Mouse (Mus musculus): ENCODE results near the gene Cntnap5c.

DNA sequence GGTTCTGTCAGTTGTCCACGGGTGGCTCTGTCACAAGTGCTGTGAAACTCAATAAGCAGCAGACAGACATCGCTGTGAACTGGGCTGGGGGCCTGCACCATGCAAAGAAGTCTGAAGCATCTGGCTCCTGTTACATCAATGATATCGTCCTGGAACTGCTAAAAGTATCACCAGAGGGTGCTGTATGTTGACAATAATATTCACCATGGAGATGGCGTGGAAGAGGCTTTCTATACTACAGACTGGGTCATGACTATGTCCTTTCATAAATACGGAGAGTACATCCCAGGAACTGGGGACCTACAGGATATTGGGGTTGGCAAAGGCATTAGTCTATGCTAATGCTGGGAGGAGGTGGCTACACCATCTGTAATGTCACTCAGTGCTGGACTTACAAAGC, 27.3 kb upstream of the Cntnap5c start, which contains the start of gene Gm21834:
- no peak for TF ChIP-seq CTCF (IDR thresholded peaks at IDR 0.05; ENCODE audit: control insufficient read depth, insufficient read depth, insufficient read length)
- TF ChIP-seq MYOD1 (IDR thresholded peaks at IDR 0.05; ENCODE audit: control insufficient read depth, insufficient read length, low read depth), result no peak
- no peak for TF ChIP-seq USF1 (IDR thresholded peaks at IDR 0.05; ENCODE audit: low read depth)
- TF ChIP-seq MAX (IDR thresholded peaks at IDR 0.05), result no peak
- no peak for TF ChIP-seq MYOG (IDR thresholded peaks at IDR 0.05; ENCODE audit: control insufficient read depth, extremely low read depth, insufficient read length)
- no peak for TF ChIP-seq CEBPB (IDR thresholded peaks at IDR 0.05; ENCODE audit: low read depth)
- no peak for TF ChIP-seq FOSL1 (IDR thresholded peaks at IDR 0.05; ENCODE audit: insufficient read depth, low read length, poor library complexity, severe bottlenecking)

Data from C2C12 (cell line).